Mouse (Mus musculus): ENCODE measurements around the gene Acsf3.

GRCm38 (mm10) chr8:122746439-122746838 is 28.8 kb upstream of the Acsf3 start:
- no peak for TF ChIP-seq CHD2 (IDR thresholded peaks at IDR 0.05; ENCODE audit: low read depth, low read length)
- no peak for TF ChIP-seq ZC3H11A (IDR thresholded peaks at IDR 0.05; ENCODE audit: borderline replicate concordance, low read depth, low read length)
